Mouse (Mus musculus) midbrain, embryonic 13.5 days (tissue): ENCODE results near the gene Rnaseh2a. TPM values are rescaled to one million over a fixed set of nuclear protein-coding genes. Genes with fewer than 3 reads are reported as not detected.

ENCODE experiments used
- ATAC-seq: fragments of 200-750 bp; cut with Nextera tagmentation; 2 replicates; pipeline ENCODE4 v1.8.0; 2017; ENCODE audit warnings: mild to moderate bottlenecking, moderate TSS enrichment, moderate library complexity
- H3K27ac ChIP-seq: fragments of 300-500 bp; sonication (generic); 2 replicates; pipeline ENCODE4 v1.5.1; 2015; ENCODE audit warnings: inconsistent platforms, mild to moderate bottlenecking, moderate library complexity
- H3K27me3 ChIP-seq: fragments of 300-500 bp; sonication (generic); 2 replicates; pipeline ENCODE4 v1.6.1; 2015; ENCODE audit warnings: mild to moderate bottlenecking, inconsistent platforms
- H3K36me3 ChIP-seq: fragments of 300-500 bp; sonication (generic); 2 replicates; pipeline ENCODE4 v1.6.1; 2015; ENCODE audit warnings: mild to moderate bottlenecking, inconsistent platforms
- H3K4me1 ChIP-seq: fragments of 300-500 bp; sonication (generic); replicated peaks from 2 replicates; pipeline ENCODE4 v1.6.1; 2015; ENCODE audit warnings: inconsistent platforms
- H3K4me2 ChIP-seq: fragments of 300-500 bp; sonication (generic); replicated peaks from 2 replicates; pipeline ENCODE4 v1.6.1; 2015; ENCODE audit warnings: moderate library complexity, mild to moderate bottlenecking, inconsistent platforms
- H3K4me3 ChIP-seq: fragments of 300-500 bp; sonication (generic); replicated peaks from 2 replicates; pipeline ENCODE4 v1.5.1; 2015; ENCODE audit warnings: mild to moderate bottlenecking, inconsistent platforms
- H3K9ac ChIP-seq: fragments of 300-500 bp; sonication (generic); replicated peaks from 2 replicates; pipeline ENCODE4 v1.6.1; 2015; ENCODE audit warnings: mild to moderate bottlenecking, inconsistent platforms
- H3K9me3 ChIP-seq: fragments of 300-500 bp; sonication (generic); 2 replicates; pipeline ENCODE4 v1.6.1; 2016; ENCODE audit warnings: mild to moderate bottlenecking, inconsistent platforms
- WGBS: fragments of 180-500 bp; shearing (Covaris S2); methylation state at CpG from one replicate; pipeline ENCODE4 v1.1.7; 2015; 5-methylcytosine and 5-hydroxymethylcytosine counted together
- polyA plus RNA-seq: library from polyadenylated mRNA; unstranded; fragments of >200 nt; fragmentation: Nextera tagmentation; extraction: Ambion mirVana; gene quantifications from 2 replicates; pipeline ENCODE4 v1.2.1, GENCODE M21; 2015

The Rnaseh2a gene
- polyA plus RNA-seq, 1 experiment from 2014 or later = 66.5 TPM

DNA sequence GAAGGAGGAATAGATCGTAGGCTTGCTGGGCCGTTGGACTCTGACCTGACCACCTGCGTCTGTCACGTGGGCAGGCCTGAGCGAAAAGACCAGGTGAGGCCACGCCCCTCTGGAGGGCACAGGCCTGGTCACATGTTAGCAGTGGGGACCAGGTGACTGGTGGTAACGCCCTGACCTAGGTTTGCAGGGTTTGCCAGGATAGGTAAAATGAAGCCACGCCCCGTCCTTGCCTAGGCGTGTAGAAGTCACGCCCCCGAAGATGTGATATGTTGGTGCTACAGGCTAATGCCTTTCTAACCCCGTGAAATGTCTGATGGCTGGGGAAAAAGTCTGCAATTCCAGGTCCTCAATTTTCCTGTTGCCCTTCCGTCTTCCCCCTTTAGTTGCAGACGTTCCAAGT is 21.3 kb upstream of the Rnaseh2a start:
- peaks cover 23% of the 10 kb centered on the region for H3K4me1 ChIP-seq
- peak overlapping the region; percentile 59 for H3K4me3 ChIP-seq
- H3K9me3 ChIP-seq = no peaks in the 10 kb centered on the region
- peak overlapping the region; percentile 74 for H3K27ac ChIP-seq
- WGBS = 2% methylated on average over 15 of the region's 15 CpGs
- peaks cover 6% of the 10 kb centered on the region; the same call in 1 of the 2 replicates for H3K36me3 ChIP-seq
- H3K4me2 ChIP-seq = peak overlapping the region; percentile 87
- ATAC-seq = peak; percentile 41
- peaks cover 42% of the 10 kb centered on the region for H3K27me3 ChIP-seq
- H3K9ac ChIP-seq = peak overlapping the region; percentile 71

- peak within 1 kb of the TSS; percentile 87 for H3K4me2 ChIP-seq
- WGBS = 0% methylated on average over 28 of the region's 28 CpGs
- peaks cover 22% of the 10 kb centered on the region for H3K4me1 ChIP-seq
- H3K9ac ChIP-seq = peak within 1 kb of the TSS; percentile 71
- peaks cover 6% of the 10 kb centered on the region; the same call in 1 of the 2 replicates for H3K36me3 ChIP-seq
- peaks cover 37% of the 10 kb centered on the region for H3K27me3 ChIP-seq
- peak within 1 kb of the TSS; percentile 59 for H3K4me3 ChIP-seq
- H3K9me3 ChIP-seq = no peaks in the 10 kb centered on the region
- ATAC-seq = peak; percentile 93
- H3K27ac ChIP-seq = peak within 1 kb of the TSS; percentile 74
Observed at GRCm38 (mm10) chr8:84990349-84990748, 20.8 kb upstream of the Rnaseh2a start, which contains the start of gene Hook2. Gene Hook2, plus strand, starts transcription at chr8:84990603.

GRCm38 (mm10) chr8:84989810-84990209 is 20.2 kb upstream of the Rnaseh2a start:
- under 1% methylated on average over 15 of the region's 15 CpGs for WGBS
- peak overlapping the region; percentile 87 for H3K4me2 ChIP-seq
- H3K4me3 ChIP-seq = peak overlapping the region; percentile 59
- peak overlapping the region; percentile 74 for H3K27ac ChIP-seq
- ATAC-seq = peak; percentile 70
- H3K9ac ChIP-seq = peak overlapping the region; percentile 61
- H3K4me1 ChIP-seq = peaks cover 27% of the 10 kb centered on the region
- H3K27me3 ChIP-seq = peaks cover 34% of the 10 kb centered on the region
- H3K36me3 ChIP-seq = peaks cover under 1% of the 10 kb centered on the region; the same call in 1 of the 2 replicates
- no peaks in the 10 kb centered on the region for H3K9me3 ChIP-seq

- peak overlapping the region; percentile 28; the same call in 1 of the 2 replicates for H3K9ac ChIP-seq
- 12% methylated on average over 15 of the region's 15 CpGs for WGBS
- H3K4me1 ChIP-seq = peaks cover 32% of the 10 kb centered on the region
- H3K4me3 ChIP-seq = peak overlapping the region; percentile 59; the same call in 1 of the 2 replicates
- H3K27me3 ChIP-seq = peaks cover 37% of the 10 kb centered on the region
- ATAC-seq = no peak
- H3K4me2 ChIP-seq = peak overlapping the region; percentile 87
- no peaks in the 10 kb centered on the region for H3K36me3 ChIP-seq
- no peaks in the 10 kb centered on the region for H3K9me3 ChIP-seq
- H3K27ac ChIP-seq = no peak overlapping the region
Observed at GRCm38 (mm10) chr8:84989311-84989731, 19.8 kb upstream of the Rnaseh2a start.

- no peak overlapping the region for H3K4me3 ChIP-seq
- ATAC-seq = no peak
- no peaks in the 10 kb centered on the region for H3K36me3 ChIP-seq
- WGBS = 60% methylated on average over 2 of the region's 2 CpGs
- H3K27me3 ChIP-seq = peaks cover 41% of the 10 kb centered on the region
- H3K4me1 ChIP-seq = peaks cover 32% of the 10 kb centered on the region
- H3K9ac ChIP-seq = no peak overlapping the region
- H3K27ac ChIP-seq = no peak overlapping the region
- no peak overlapping the region for H3K4me2 ChIP-seq
- no peaks in the 10 kb centered on the region for H3K9me3 ChIP-seq
Observed at GRCm38 (mm10) chr8:84987903-84988302, 18.3 kb upstream of the Rnaseh2a start.

- WGBS = 81% methylated on average over 5 of the region's 5 CpGs
- no peak overlapping the region for H3K9ac ChIP-seq
- no peak for ATAC-seq
Observed at GRCm38 (mm10) chr8:84987388-84987787, 17.8 kb upstream of the Rnaseh2a start.

DNA sequence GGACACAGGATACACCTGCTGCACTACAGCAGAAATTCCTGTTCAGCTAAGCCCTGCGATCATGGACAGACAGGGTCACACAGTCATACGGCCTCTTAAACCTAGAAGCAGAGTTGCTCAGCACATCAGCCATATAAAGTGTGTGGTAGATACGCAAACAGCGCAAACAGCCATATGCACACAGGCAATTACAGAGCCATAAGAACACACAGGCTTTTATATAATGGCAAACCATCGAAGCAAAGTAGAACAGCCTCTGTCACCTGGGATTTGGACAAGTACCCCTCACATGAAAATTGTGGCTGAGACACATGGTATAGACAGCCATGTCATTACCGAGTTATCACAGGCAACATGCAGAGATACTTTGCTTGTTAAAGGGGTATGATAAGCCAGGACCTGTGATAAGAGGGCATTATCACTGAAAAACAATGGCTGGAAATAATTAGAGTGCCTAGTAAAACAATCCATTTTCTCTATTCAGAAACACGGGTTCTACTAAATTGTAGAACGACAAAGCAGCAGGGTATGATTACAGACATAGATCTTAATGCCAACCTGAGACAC is 16.9 kb upstream of the Rnaseh2a start:
- peaks cover 38% of the 10 kb centered on the region for H3K4me1 ChIP-seq
- H3K27me3 ChIP-seq = peaks cover 51% of the 10 kb centered on the region
- peak overlapping the region; percentile 10; the same call in 1 of the 2 replicates for H3K27ac ChIP-seq
- 44% methylated on average over 8 of the region's 8 CpGs for WGBS
- H3K4me2 ChIP-seq = peak overlapping the region; percentile 89
- ATAC-seq = no peak
- H3K9ac ChIP-seq = peak overlapping the region; percentile 62; the same call in 1 of the 2 replicates
- peak overlapping the region; percentile 46 for H3K4me3 ChIP-seq
- H3K9me3 ChIP-seq = no peaks in the 10 kb centered on the region
- H3K36me3 ChIP-seq = no peaks in the 10 kb centered on the region

More at GRCm38 (mm10) chr8:84987388-84987787, 17.8 kb upstream of the Rnaseh2a start:
- Histone ChIP-seq H3K36me3 (no peaks in the 10 kb centered on the region), H3K27ac (no peak overlapping the region), H3K4me1 (peaks cover 32% of the 10 kb centered on the region), H3K9me3 (no peaks in the 10 kb centered on the region), H3K4me3 (no peak overlapping the region), H3K27me3 (peaks cover 45% of the 10 kb centered on the region), H3K4me2 (no peak overlapping the region)

DNA sequence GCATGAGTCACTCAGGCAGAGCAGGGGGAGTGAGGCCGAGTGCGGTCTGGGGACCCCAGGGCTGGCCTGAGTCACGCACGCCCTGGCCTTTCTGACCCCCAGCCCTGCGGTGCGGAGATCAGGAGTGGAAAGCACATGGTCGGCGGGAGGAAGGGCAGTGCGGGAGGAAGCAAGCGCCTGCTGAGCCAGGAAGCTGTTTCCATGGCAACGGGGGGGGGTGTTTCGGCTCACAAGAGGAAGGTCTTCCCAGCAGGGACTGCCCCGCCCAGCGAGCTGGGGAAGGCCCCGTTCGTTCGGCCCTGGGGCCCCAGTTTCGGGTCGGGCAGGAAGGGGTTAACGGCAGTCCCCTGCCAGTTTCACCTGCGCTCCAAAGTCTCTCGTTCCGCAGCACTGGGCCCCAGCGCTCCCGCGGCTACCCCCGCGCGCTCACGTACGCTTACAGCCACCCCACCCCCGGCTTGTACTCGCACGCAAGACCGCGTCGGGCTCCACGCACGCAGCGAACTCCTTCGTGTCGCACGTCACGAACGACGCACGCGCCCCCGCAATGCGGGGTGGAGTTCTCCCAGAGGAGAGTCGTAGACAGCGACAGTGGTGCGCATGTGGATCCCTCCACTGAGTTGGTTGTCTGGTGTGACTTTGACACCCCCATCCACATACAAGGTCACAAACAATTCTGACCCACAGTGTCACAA is 16.3 kb upstream of the Rnaseh2a start:
- Histone ChIP-seq H3K27ac (peak overlapping the region; percentile 10; the same call in 1 of the 2 replicates), H3K9me3 (no peaks in the 10 kb centered on the region), H3K4me2 (peak overlapping the region; percentile 89), H3K4me3 (peak overlapping the region; percentile 46), H3K9ac (peak overlapping the region; percentile 62), H3K36me3 (no peaks in the 10 kb centered on the region), H3K27me3 (peaks cover 55% of the 10 kb centered on the region), H3K4me1 (peaks cover 39% of the 10 kb centered on the region)
- WGBS = under 1% methylated on average over 53 of the region's 53 CpGs
- ATAC-seq = peak; percentile 19; the same call in 1 of the 2 replicates

- Histone ChIP-seq H3K36me3 (no peaks in the 10 kb centered on the region), H3K4me2 (peak overlapping the region; percentile 89), H3K27ac (no peak overlapping the region), H3K4me1 (peaks cover 43% of the 10 kb centered on the region), H3K27me3 (peaks cover 61% of the 10 kb centered on the region), H3K9ac (peak overlapping the region; percentile 62), H3K4me3 (peak overlapping the region; percentile 46), H3K9me3 (no peaks in the 10 kb centered on the region)
- ATAC-seq = no peak
- under 1% methylated on average over 23 of the region's 23 CpGs for WGBS
Observed at GRCm38 (mm10) chr8:84985049-84985683, 15.6 kb upstream of the Rnaseh2a start.

DNA sequence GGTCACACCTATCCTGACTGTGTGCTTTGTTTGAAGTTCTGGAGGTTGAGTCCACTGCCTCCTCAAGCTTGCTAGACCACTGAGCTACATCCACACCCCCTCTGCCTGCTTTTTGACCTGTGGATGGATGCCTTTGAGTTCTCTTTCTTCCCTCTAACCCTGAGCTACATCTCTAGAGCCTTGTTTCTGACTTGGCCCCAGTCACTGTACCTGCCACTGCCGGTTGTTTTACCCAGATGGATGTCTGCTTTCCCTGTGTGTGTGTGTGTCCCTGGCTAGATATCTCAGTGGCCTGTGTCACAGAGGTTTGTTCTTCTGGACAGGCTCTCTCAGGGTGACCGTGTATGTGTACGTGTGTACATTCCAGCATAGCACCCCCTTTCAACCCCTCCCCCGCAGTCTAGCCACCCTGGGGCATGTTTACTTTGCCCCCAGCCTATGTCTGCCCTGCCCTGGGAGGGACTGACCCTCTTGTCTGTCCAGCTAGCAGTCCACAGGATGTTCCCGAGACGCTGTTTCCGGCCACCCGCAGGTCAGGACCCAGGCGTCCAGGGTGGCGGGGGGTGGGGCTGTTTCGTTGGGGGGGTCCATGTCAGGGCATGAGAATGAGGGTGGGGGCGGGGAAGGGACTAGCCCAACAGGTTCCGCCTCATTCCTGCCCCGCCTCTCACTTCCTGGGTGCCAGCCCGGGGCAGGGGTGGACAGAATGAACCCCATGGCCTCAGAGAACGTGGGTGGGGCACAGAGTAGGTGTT is 14.9 kb upstream of the Rnaseh2a start:
- Histone ChIP-seq H3K4me1 (peaks cover 49% of the 10 kb centered on the region), H3K4me3 (no peak overlapping the region), H3K27me3 (peaks cover 63% of the 10 kb centered on the region), H3K9ac (peak overlapping the region; percentile 62), H3K36me3 (no peaks in the 10 kb centered on the region), H3K9me3 (no peaks in the 10 kb centered on the region), H3K4me2 (peak overlapping the region; percentile 89), H3K27ac (peak overlapping the region; percentile 44; the same call in 1 of the 2 replicates)
- no peak for ATAC-seq
- WGBS = 13% methylated on average over 16 of the region's 16 CpGs

GRCm38 (mm10) chr8:84982499-84983011 is 13.0 kb upstream of the Rnaseh2a start:
- peaks cover 62% of the 10 kb centered on the region for H3K27me3 ChIP-seq
- no peak overlapping the region for H3K4me2 ChIP-seq
- H3K27ac ChIP-seq = no peak overlapping the region
- WGBS = 57% methylated on average over 3 of the region's 3 CpGs
- H3K9me3 ChIP-seq = no peaks in the 10 kb centered on the region
- peaks cover 64% of the 10 kb centered on the region for H3K4me1 ChIP-seq
- no peak for ATAC-seq
- no peaks in the 10 kb centered on the region for H3K36me3 ChIP-seq
- no peak overlapping the region for H3K9ac ChIP-seq
- H3K4me3 ChIP-seq = no peak overlapping the region
